Mouse (Mus musculus) heart, postnatal 36 days (tissue): ENCODE results near the gene Pacs2. TPM values are rescaled to one million over a fixed set of nuclear protein-coding genes. Genes with fewer than 3 reads are reported as not detected.

Experiments
- DNase-seq, 2 experiments: peaks; one replicate each; pipeline ENCODE4 v3.0.0; 2021 to 2022
- intact Hi-C: fragments of 180-260 bp; cut with DNase I; formaldehyde crosslinking; loops from one replicate; pipeline ENCODE4 v1.15.1; 2025
- total RNA-seq, 2 experiments: library from RNA; stranded (reverse); gene quantifications; 2 replicates each; pipeline ENCODE4 v1.2.3; 2021

Gene Pacs2
- total RNA-seq, 2 experiments from 2014 or later = 32.5 to 38.9 TPM

GRCm38 (mm10) chr12:113074329-113075062, 60.2 kb downstream of the Pacs2 start, which contains the start of gene Tex22:
Tex22 (plus strand) TSS chr12:113074502.
- intact Hi-C loops = loop anchor here (2.0 to 10.0 kb wide), 3 partner anchors 70 to 200 kb away; no protein-coding TSS in a partner anchor
- DNase-seq = peak; percentile 88 to 89

- DNase-seq = peak; percentile 87
- intact Hi-C loops = loop anchor here (2.0 to 10.0 kb wide), 3 partner anchors 70 to 200 kb away; no protein-coding TSS in a partner anchor
These were observed 60.8 kb downstream of the Pacs2 start for GRCm38 (mm10) chr12:113075063-113075454.

- intact Hi-C loops = loop anchor here (2.0 to 10.0 kb wide), 3 partner anchors 71 to 201 kb away; no protein-coding TSS in a partner anchor
- DNase-seq = no peak
These were observed 61.2 kb downstream of the Pacs2 start for GRCm38 (mm10) chr12:113075486-113075885.

GRCm38 (mm10) chr12:113087276-113087675, 73.0 kb downstream of the Pacs2 start:
- intact Hi-C loops = no loop called here
- no peak for DNase-seq

- DNase-seq = no peak
- intact Hi-C loops = no loop called here
These were observed 73.7 kb downstream of the Pacs2 start for GRCm38 (mm10) chr12:113088026-113088425.

- intact Hi-C loops = no loop called here
- DNase-seq = no peak
These were observed 74.8 kb downstream of the Pacs2 start for GRCm38 (mm10) chr12:113089107-113089506.

GRCm38 (mm10) chr12:113090053-113090452, 75.7 kb downstream of the Pacs2 start:
- no peak for DNase-seq
- intact Hi-C loops = no loop called here

GRCm38 (mm10) chr12:113097040-113097439, 82.7 kb downstream of the Pacs2 start:
- intact Hi-C loops = no loop called here
- DNase-seq = no peak

- DNase-seq = peak; percentile 60 to 67
- intact Hi-C loops = no loop called here
These were observed 83.5 kb downstream of the Pacs2 start, which contains the start of gene Mta1 for GRCm38 (mm10) chr12:113097749-113098281. Mta1 (plus strand) TSS chr12:113098278.

- DNase-seq = peak; percentile 33 to 53
- intact Hi-C loops = no loop called here
These were observed 84.3 kb downstream of the Pacs2 start for GRCm38 (mm10) chr12:113098530-113099151.

- DNase-seq = no peak
- intact Hi-C loops = loop anchor here (2.0 to 5.0 kb wide), 3 partner anchors 85 to 142 kb away; partner anchors contain the start of genes Brf1 and Pacs2
These were observed 85.3 kb downstream of the Pacs2 start for GRCm38 (mm10) chr12:113099470-113100237.

- DNase-seq = peak; percentile 66 to 68
- intact Hi-C loops = loop anchor here (2.0 to 5.0 kb wide), 3 partner anchors 86 to 143 kb away; partner anchors contain the start of genes Brf1 and Pacs2
These were observed 86.3 kb downstream of the Pacs2 start for GRCm38 (mm10) chr12:113100448-113101076.

- DNase-seq = no peak
- intact Hi-C loops = loop anchor here (2.0 to 5.0 kb wide), 3 partner anchors 87 to 144 kb away; partner anchors contain the start of genes Brf1 and Pacs2
These were observed 87.1 kb downstream of the Pacs2 start for GRCm38 (mm10) chr12:113101251-113101960.

GRCm38 (mm10) chr12:113102461-113102860, 88.2 kb downstream of the Pacs2 start:
- peak; percentile 49 to 61 for DNase-seq
- intact Hi-C loops = loop anchor here (5.0 kb wide), 2 partner anchors 100 to 145 kb away; partner anchors contain the start of gene Brf1

GRCm38 (mm10) chr12:113103846-113104451, 89.6 kb downstream of the Pacs2 start:
- intact Hi-C loops = loop anchor here (5.0 kb wide), 2 partner anchors 102 to 147 kb away; partner anchors contain the start of gene Brf1
- no peak for DNase-seq

GRCm38 (mm10) chr12:113106386-113106785, 92.1 kb downstream of the Pacs2 start:
- intact Hi-C loops = no loop called here

GRCm38 (mm10) chr12:113107431-113108124, 93.3 kb downstream of the Pacs2 start:
- no peak for DNase-seq
- intact Hi-C loops = no loop called here

More at GRCm38 (mm10) chr12:113106386-113106785, 92.1 kb downstream of the Pacs2 start:
- DNase-seq = no peak
